Mouse (Mus musculus) liver, postnatal 0 days (tissue): ENCODE results near the gene Mdm1. TPM values are rescaled to one million over a fixed set of nuclear protein-coding genes. Genes with fewer than 3 reads are reported as not detected.

Source experiments
- ATAC-seq: fragments of 200-750 bp; cut with Nextera tagmentation; 2 replicates; pipeline ENCODE4 v1.8.0; 2017; ENCODE audit warnings: mild to moderate bottlenecking, moderate library complexity
- DNase-seq: peaks from one replicate; pipeline ENCODE4 v3.0.0-alpha.2; 2016
- H3K27ac ChIP-seq: fragments of 300-500 bp; sonication (generic); 2 replicates; pipeline ENCODE4 v1.5.1; 2014; ENCODE audit warnings: antibody characterized with exemption, moderate library complexity, mild to moderate bottlenecking, low read depth
- H3K27me3 ChIP-seq: fragments of 300-500 bp; sonication (generic); 2 replicates; pipeline ENCODE4 v1.6.1; 2014; ENCODE audit warnings: low read length, control low read depth, mixed read lengths; ENCODE audit not compliant: insufficient read depth
- H3K36me3 ChIP-seq: fragments of 300-500 bp; sonication (generic); replicated peaks from 2 replicates; pipeline ENCODE4 v1.6.1; 2014; ENCODE audit warnings: mild to moderate bottlenecking, control low read depth, low read length, moderate library complexity, mixed read lengths; ENCODE audit not compliant: insufficient read depth
- H3K4me1 ChIP-seq: fragments of 300-500 bp; sonication (generic); 2 replicates; pipeline ENCODE4 v1.6.1; 2014; ENCODE audit warnings: antibody characterized with exemption, mild to moderate bottlenecking, control low read depth; ENCODE audit not compliant: insufficient read depth
- H3K4me2 ChIP-seq: fragments of 300-500 bp; sonication (generic); 2 replicates; pipeline ENCODE4 v1.6.1; 2014; ENCODE audit warnings: low read depth, mild to moderate bottlenecking, low read length, moderate library complexity, mixed read lengths
- H3K4me3 ChIP-seq: fragments of 300-500 bp; sonication (generic); 2 replicates; pipeline ENCODE4 v1.5.1; 2014; ENCODE audit warnings: low read depth, low read length
- H3K9ac ChIP-seq: fragments of 300-500 bp; sonication (generic); replicated peaks from 2 replicates; pipeline ENCODE4 v1.6.1; 2014; ENCODE audit warnings: mild to moderate bottlenecking, moderate library complexity
- H3K9me3 ChIP-seq: fragments of 300-500 bp; sonication (generic); 2 replicates; pipeline ENCODE4 v1.6.1; 2016; ENCODE audit warnings: mild to moderate bottlenecking, control low read depth, low read length, mixed read lengths
- CTCF ChIP-seq: sonication (generic); IDR thresholded peaks from 2 replicates; pipeline ENCODE4 v1.5.1; 2016; ENCODE audit warnings: antibody characterized with exemption, low read depth
- EP300 ChIP-seq: IDR thresholded peaks from 2 replicates; pipeline ENCODE4 v1.6.1; 2016; ENCODE audit warnings: antibody characterized with exemption, low read depth, mild to moderate bottlenecking
- WGBS: fragments of 180-500 bp; shearing (Covaris S2); extraction: QIAGEN DNeasy Blood & Tissue Kit; methylation state at CpG from one replicate; pipeline ENCODE4 v1.1.7; 2014; ENCODE audit not compliant: insufficient replicate concordance; 5-methylcytosine and 5-hydroxymethylcytosine counted together
- polyA plus RNA-seq: library from polyadenylated mRNA; unstranded; fragments of >200 nt; fragmentation: Nextera tagmentation; extraction: Ambion mirVana; gene quantifications from 2 replicates; pipeline ENCODE4 v1.2.1, GENCODE M21; 2015

The Mdm1 gene
- polyA plus RNA-seq, 1 experiment from 2014 or later, result 4.7 TPM

GRCm38 (mm10) chr10:118100570-118100969 is 41.0 kb upstream of the Mdm1 start:
- TF ChIP-seq CTCF (no peak), EP300 (no peak)
- ATAC-seq, result no peak
- Histone ChIP-seq H3K4me1 (peaks cover 9% of the 10 kb centered on the region), H3K9me3 (no peaks in the 10 kb centered on the region), H3K9ac (no peak overlapping the region), H3K4me2 (no peak overlapping the region), H3K4me3 (no peak overlapping the region), H3K27ac (no peak overlapping the region), H3K27me3 (no peaks in the 10 kb centered on the region), H3K36me3 (no peaks in the 10 kb centered on the region)
- DNase-seq, result no peak
- 46% methylated on average over 5 of the region's 5 CpGs for WGBS

DNA sequence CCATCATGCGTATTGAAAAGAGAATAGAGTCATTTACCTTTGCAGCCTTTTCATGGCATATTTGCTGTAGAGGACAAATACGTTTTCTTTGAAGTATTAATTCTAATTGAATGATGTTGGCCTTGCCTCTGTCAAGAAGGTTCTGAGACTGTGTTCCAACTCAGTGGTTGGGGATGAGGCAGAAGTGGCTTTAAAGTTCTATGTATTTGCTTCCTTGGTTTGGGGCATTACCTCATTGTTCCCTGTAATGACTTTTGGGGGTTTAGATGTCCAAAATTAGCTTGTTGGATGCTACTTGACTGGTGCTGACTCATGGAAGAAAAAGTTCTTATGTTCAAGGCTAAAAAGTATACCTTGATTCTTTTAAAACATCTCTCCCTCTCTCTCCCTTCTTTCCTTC is 40.6 kb upstream of the Mdm1 start:
- H3K4me2 ChIP-seq, result no peak overlapping the region
- H3K4me1 ChIP-seq, result peaks cover 9% of the 10 kb centered on the region
- H3K9me3 ChIP-seq, result no peaks in the 10 kb centered on the region
- 67% methylated on average over 2 of the region's 2 CpGs for WGBS
- H3K27ac ChIP-seq, result no peak overlapping the region
- no peak overlapping the region for H3K9ac ChIP-seq
- TF ChIP-seq EP300 (no peak), CTCF (no peak)
- no peak for DNase-seq
- H3K27me3 ChIP-seq, result no peaks in the 10 kb centered on the region
- no peak for ATAC-seq
- no peaks in the 10 kb centered on the region for H3K36me3 ChIP-seq
- H3K4me3 ChIP-seq, result no peak overlapping the region

- no peak overlapping the region for H3K9ac ChIP-seq
- no peaks in the 10 kb centered on the region for H3K27me3 ChIP-seq
- H3K4me2 ChIP-seq, result peak overlapping the region; percentile 61
- peak overlapping the region; percentile 22 for H3K4me3 ChIP-seq
- H3K9me3 ChIP-seq, result no peaks in the 10 kb centered on the region
- TF ChIP-seq CTCF (no peak), EP300 (peak; percentile 85)
- ATAC-seq, result peak; percentile 95
- DNase-seq, result peak; percentile 82
- H3K27ac ChIP-seq, result peak overlapping the region; percentile 57
- H3K36me3 ChIP-seq, result no peaks in the 10 kb centered on the region
- 2% methylated on average over 20 of the region's 20 CpGs for WGBS
- H3K4me1 ChIP-seq, result peaks cover 9% of the 10 kb centered on the region
Measured at GRCm38 (mm10) chr10:118103020-118103666, 38.5 kb upstream of the Mdm1 start.

- TF ChIP-seq CTCF (no peak), EP300 (no peak)
- no peak for DNase-seq
- WGBS, result 47% methylated on average over 10 of the region's 10 CpGs
- Histone ChIP-seq H3K9ac (no peak overlapping the region), H3K36me3 (no peaks in the 10 kb centered on the region), H3K4me3 (no peak overlapping the region), H3K4me1 (peaks cover 9% of the 10 kb centered on the region), H3K4me2 (no peak overlapping the region), H3K27ac (0 out of 2 replicates have a peak overlapping the region, but pooled peaks have one; percentile 29), H3K27me3 (no peaks in the 10 kb centered on the region), H3K9me3 (no peaks in the 10 kb centered on the region)
- ATAC-seq, result peak; percentile 30; the same call in 1 of the 2 replicates
Measured at GRCm38 (mm10) chr10:118103906-118104305, 37.7 kb upstream of the Mdm1 start.

- H3K27ac ChIP-seq, result no peak overlapping the region
- no peaks in the 10 kb centered on the region for H3K9me3 ChIP-seq
- no peak overlapping the region for H3K9ac ChIP-seq
- WGBS, result 80% methylated on average over 9 of the region's 9 CpGs
- no peak for DNase-seq
- no peak overlapping the region for H3K4me3 ChIP-seq
- H3K4me1 ChIP-seq, result peaks cover 11% of the 10 kb centered on the region
- ATAC-seq, result no peak
- no peaks in the 10 kb centered on the region for H3K36me3 ChIP-seq
- no peak overlapping the region for H3K4me2 ChIP-seq
- TF ChIP-seq EP300, result no peak
- TF ChIP-seq CTCF, result no peak
- H3K27me3 ChIP-seq, result no peaks in the 10 kb centered on the region
Measured at GRCm38 (mm10) chr10:118107031-118107430, 34.6 kb upstream of the Mdm1 start.

DNA sequence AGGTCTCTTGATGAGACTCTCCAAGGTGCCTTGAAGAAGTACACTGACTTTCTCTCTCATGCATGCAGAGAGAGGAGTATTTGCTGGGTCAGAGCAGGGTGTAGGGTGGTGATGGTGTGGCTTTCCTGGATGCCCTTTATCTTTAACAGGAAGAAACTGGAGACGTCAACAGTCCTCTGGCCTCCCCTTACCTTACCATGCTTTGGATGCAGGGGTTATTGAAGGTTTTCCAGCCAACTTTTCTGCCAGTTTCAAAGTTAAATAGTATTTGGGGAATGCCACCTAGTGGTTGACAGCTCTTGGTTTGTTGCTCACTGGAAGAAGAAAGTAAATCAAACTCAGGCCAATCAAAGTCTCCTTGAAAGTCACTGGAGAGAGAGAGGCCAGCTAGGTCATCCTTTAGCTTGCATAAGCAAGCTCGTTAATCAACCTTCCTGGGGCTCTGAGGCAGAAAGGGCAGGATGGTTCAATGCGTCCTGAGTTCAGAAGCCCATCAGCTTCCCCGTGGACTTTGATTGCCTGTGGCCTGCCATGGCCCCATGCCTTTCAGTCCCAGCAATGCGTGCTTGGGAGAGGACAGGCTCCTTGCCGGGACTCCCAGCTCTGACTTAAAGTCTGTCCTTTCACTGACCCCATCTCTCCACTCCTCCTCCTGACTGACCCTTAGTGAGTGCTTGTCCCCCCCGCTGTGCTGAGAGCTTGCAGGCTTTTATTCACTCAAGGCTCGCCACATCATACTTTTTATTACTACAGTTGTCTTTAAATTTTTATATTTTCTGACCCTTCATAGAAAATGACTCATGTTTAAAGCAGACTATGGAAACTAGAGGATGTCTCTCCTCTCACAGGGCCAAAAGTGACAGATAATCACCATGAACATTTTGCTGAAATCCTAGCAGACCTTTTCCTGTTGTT is 31.3 kb upstream of the Mdm1 start:
- Histone ChIP-seq H3K27ac (no peak overlapping the region), H3K4me2 (no peak overlapping the region), H3K27me3 (no peaks in the 10 kb centered on the region), H3K9me3 (no peaks in the 10 kb centered on the region), H3K4me1 (peaks cover 2% of the 10 kb centered on the region; the same call in 1 of the 2 replicates), H3K4me3 (no peak overlapping the region), H3K36me3 (no peaks in the 10 kb centered on the region), H3K9ac (no peak overlapping the region)
- 48% methylated on average over 8 of the region's 8 CpGs for WGBS
- no peak for TF ChIP-seq EP300
- TF ChIP-seq CTCF, result peak; percentile 59
- ATAC-seq (peak; percentile 23), DNase-seq (no peak)
